Mouse (Mus musculus) heart, postnatal 0 days (tissue): ENCODE data around the gene Trappc1. TPM values are rescaled to one million over a fixed set of nuclear protein-coding genes. Genes with fewer than 3 reads are reported as not detected.

Experiments
- ATAC-seq: fragments of 200-750 bp; cut with Nextera tagmentation; 2 replicates; pipeline ENCODE4 v1.8.0; 2017; ENCODE audit warnings: low read depth, moderate number of reproducible peaks, moderate library complexity; ENCODE audit not compliant: insufficient read depth
- DNase-seq: peaks from one replicate; pipeline ENCODE4 v3.0.0-alpha.2; 2016; ENCODE audit warnings: low spot score
- H3K27ac ChIP-seq: fragments of 300-500 bp; sonication (generic); 2 replicates; pipeline ENCODE4 v1.5.1; 2014; ENCODE audit warnings: low read depth, mild to moderate bottlenecking
- H3K27me3 ChIP-seq: fragments of 300-500 bp; sonication (generic); 2 replicates; pipeline ENCODE4 v1.6.1; 2014; ENCODE audit warnings: low read length, mixed read lengths; ENCODE audit not compliant: control insufficient read depth, insufficient read depth
- H3K36me3 ChIP-seq: fragments of 300-500 bp; sonication (generic); replicated peaks from 2 replicates; pipeline ENCODE4 v1.6.1; 2014; ENCODE audit warnings: low read length, mixed read lengths; ENCODE audit not compliant: control insufficient read depth, insufficient read depth
- H3K4me1 ChIP-seq: fragments of 300-500 bp; sonication (generic); 2 replicates; pipeline ENCODE4 v1.6.1; 2014; ENCODE audit warnings: antibody characterized with exemption; ENCODE audit not compliant: control insufficient read depth, insufficient read depth
- H3K4me2 ChIP-seq: fragments of 300-500 bp; sonication (generic); 2 replicates; pipeline ENCODE4 v1.6.1; 2014; ENCODE audit warnings: low read depth, mild to moderate bottlenecking, low read length, moderate library complexity
- H3K4me3 ChIP-seq: fragments of 300-500 bp; sonication (generic); 2 replicates; pipeline ENCODE4 v1.5.1; 2014; ENCODE audit warnings: low read depth, low read length
- H3K9ac ChIP-seq: fragments of 300-500 bp; sonication (generic); replicated peaks from 2 replicates; pipeline ENCODE4 v1.6.1; 2014; ENCODE audit warnings: low read depth, low read length, mixed read lengths
- H3K9me3 ChIP-seq: fragments of 300-500 bp; sonication (generic); replicated peaks from 2 replicates; pipeline ENCODE4 v1.6.1; 2016; ENCODE audit warnings: low read length; ENCODE audit not compliant: control insufficient read depth
- CTCF ChIP-seq: IDR thresholded peaks from 2 replicates; pipeline ENCODE4 v1.5.1; 2016; ENCODE audit warnings: antibody characterized with exemption, control low read depth, low read depth
- EP300 ChIP-seq: IDR thresholded peaks from 2 replicates; pipeline ENCODE4 v1.6.1; 2016; ENCODE audit warnings: antibody characterized with exemption, low read depth
- WGBS: fragments of 180-500 bp; shearing (Covaris S2); extraction: QIAGEN DNeasy Blood & Tissue Kit; methylation state at CpG from one replicate; pipeline ENCODE4 v1.1.7; 2014; 5-methylcytosine and 5-hydroxymethylcytosine counted together
- polyA plus RNA-seq: library from polyadenylated mRNA; unstranded; fragments of >200 nt; fragmentation: Nextera tagmentation; extraction: Ambion mirVana; gene quantifications from 2 replicates; pipeline ENCODE4 v1.2.1, GENCODE M21; 2015
- total RNA-seq: library from RNA; depleted of rRNA; stranded (reverse); fragments of >200 nt; gene quantifications from 2 replicates; pipeline ENCODE4 v1.2.3, GENCODE M21; 2014; ENCODE audit warnings: low replicate concordance

The Trappc1 gene
- total and polyA plus RNA-seq, 2 experiments from 2014 or later: 180 to 240 TPM

DNA sequence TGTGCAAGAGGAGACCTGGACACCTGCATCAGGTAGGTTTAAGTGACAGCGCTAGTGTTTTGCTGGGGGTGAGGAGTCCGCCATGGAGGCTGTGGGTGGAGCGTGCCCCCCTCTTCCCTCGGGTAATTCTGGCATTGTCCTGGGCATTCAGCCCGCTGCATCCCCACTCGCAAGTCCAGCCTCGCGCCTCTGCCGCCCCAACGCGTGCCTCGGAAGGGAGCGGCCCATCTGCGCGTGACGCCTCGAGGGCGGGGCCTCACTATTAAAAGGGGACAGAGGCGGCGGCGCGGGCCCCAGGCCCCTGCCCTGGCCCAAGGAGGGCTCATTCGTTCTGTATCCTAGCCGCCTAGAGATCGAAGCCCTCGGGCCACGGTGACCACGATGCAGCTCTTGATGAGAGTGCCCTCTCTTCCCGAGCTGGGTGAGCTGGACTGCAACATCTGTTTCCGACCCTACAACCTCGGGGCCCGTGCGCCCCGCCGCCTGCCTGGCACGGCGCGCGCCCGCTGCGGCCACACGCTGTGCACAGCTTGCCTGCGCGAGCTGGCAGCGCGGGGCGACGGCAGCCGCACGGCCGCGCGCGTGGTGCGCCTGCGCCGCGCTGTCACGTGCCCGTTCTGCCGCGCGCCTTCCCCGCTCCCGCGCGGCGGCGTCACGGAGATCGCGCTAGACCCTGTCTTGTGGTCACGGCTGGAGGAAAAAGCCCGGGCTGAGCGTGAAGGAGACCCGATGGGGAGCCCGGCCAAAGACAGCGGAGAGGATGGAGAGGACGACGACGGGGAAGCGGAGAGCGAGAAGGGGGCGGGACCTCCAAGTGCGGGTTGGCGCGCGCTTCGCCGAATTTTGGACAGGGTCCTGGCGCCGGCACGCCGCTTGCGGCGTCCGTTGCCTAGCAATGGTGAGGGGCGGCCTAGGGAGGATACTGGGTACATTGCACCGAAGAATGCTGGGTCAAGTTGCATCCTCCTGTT is 16.7 kb downstream of the Trappc1 start, which contains the start of gene Rnf227:
TSS of gene Rnf227 (plus strand) at position 301 of the 971 bp plus-strand sequence.
- TF ChIP-seq CTCF (no peak), EP300 (no peak)
- H3K4me1 ChIP-seq: peaks cover 9% of the 10 kb centered on the region
- no peak within 1 kb of the TSS for H3K9ac ChIP-seq
- peaks cover 14% of the 10 kb centered on the region for H3K36me3 ChIP-seq
- ATAC-seq (peak; percentile 77), DNase-seq (no peak)
- H3K4me3 ChIP-seq: peak within 1 kb of the TSS; percentile 38
- H3K4me2 ChIP-seq: peak within 1 kb of the TSS; percentile 64
- no peak within 1 kb of the TSS for H3K27ac ChIP-seq
- WGBS: 2% methylated on average over 90 of the region's 99 CpGs
- H3K9me3 ChIP-seq: peaks cover 5% of the 10 kb centered on the region; the same call in 1 of the 2 replicates
- H3K27me3 ChIP-seq: peaks cover 13% of the 10 kb centered on the region; the same call in 1 of the 2 replicates

DNA sequence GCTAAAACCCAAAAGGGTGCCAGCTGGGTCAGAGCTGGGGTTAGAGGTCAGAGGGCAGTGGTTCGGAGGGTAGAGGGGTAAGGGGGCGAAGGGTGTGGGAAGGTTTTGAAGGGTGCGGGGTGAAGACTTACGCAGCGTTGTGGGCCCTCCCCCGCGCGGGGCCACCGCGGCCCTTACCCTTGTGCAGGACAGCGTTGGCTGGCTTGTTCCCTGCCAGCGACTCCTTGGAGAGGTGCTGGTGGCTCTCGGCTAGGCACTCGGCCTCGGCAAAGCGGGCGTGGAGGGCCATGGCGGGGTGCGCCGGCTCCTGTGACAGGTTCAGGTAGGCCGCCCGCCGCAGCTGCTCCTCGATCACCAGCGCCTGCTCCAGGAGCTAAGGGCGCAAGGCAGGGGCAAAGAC is 22.7 kb downstream of the Trappc1 start:
- Histone ChIP-seq H3K27me3 (no peaks in the 10 kb centered on the region), H3K27ac (no peak overlapping the region), H3K4me3 (no peak overlapping the region), H3K9me3 (no peaks in the 10 kb centered on the region), H3K36me3 (peaks cover 62% of the 10 kb centered on the region), H3K4me1 (no peaks in the 10 kb centered on the region), H3K9ac (no peak overlapping the region), H3K4me2 (no peak overlapping the region)
- ATAC-seq: no peak
- TF ChIP-seq CTCF (no peak), EP300 (no peak)
- no peak for DNase-seq
- 88% methylated on average over 26 of the region's 26 CpGs for WGBS

DNA sequence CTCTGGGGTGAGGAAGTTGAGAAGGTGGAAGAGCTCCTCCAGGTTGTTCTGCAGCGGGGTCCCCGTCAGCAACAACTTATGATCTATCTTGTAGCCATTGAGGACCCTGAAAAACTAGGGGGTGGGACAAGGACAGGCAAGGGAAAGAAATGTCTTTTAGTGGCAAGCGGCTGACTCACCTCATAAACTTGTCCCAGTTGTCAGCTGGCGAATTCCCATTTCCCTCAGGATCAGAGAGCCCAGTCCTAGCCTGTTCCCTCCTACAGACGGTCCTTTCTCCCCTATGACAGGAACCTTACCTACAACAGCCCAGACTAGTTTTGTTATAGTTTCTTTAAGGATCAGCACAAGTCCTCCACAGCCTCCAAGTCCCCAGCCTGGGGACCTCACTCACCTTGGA is 32.8 kb downstream of the Trappc1 start:
- Histone ChIP-seq H3K9me3 (no peaks in the 10 kb centered on the region), H3K4me1 (no peaks in the 10 kb centered on the region), H3K27ac (no peak overlapping the region), H3K4me2 (no peak overlapping the region), H3K4me3 (no peak overlapping the region), H3K9ac (no peak overlapping the region), H3K27me3 (no peaks in the 10 kb centered on the region), H3K36me3 (peaks cover 91% of the 10 kb centered on the region)
- DNase-seq: no peak
- 85% methylated on average over 5 of the region's 5 CpGs for WGBS
- TF ChIP-seq CTCF (no peak), EP300 (no peak)
- ATAC-seq: no peak

DNA sequence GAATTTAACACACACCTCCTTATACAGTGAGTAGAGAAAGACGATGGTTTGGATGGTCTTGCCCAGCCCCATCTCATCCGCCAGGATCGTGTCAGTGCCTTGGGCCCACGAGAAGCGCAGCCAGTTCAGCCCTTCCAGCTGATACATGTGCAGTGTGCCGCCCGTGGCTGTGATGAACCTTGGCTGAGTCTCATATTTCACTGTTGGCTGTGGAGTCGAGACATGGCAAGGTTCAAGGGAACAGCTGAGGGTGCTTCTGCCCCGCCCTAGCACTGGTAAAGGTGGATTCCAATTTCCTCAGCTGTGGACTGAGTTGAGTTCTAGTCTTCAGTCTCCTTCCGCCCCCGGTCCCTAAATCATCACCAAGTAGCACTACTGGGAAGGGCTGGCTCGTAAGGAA is 33.9 kb downstream of the Trappc1 start:
- peaks cover 86% of the 10 kb centered on the region for H3K36me3 ChIP-seq

DNA sequence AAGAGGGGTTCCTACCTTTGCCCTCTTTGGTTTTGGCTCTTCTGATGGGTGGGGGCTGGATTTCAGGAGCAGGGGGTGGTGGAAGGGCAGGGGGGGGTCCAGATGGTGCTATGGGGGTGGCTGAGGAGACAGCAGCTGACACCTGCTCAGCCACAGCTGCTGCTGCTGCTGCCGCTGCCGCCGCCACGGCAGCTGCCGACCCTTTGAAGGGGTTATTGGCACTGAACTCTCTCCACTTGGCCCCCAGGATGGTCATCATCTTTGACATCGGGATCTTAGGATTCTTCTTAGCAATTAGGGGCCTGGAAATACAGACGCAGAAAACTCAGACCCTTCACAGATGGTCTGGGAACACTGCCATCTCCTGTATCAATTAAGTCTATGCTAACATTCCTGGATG is 38.2 kb downstream of the Trappc1 start:
- Histone ChIP-seq H3K36me3 (peaks cover 55% of the 10 kb centered on the region), H3K9ac (no peak overlapping the region), H3K4me3 (no peak overlapping the region), H3K27me3 (no peaks in the 10 kb centered on the region), H3K4me2 (no peak overlapping the region), H3K4me1 (peaks cover 29% of the 10 kb centered on the region), H3K9me3 (no peaks in the 10 kb centered on the region), H3K27ac (no peak overlapping the region)
- DNase-seq: no peak
- no peak for ATAC-seq
- no peak for TF ChIP-seq EP300
- no peak for TF ChIP-seq CTCF
- WGBS: 78% methylated on average over 7 of the region's 7 CpGs

More for the DNA sequence above, 33.9 kb downstream of the Trappc1 start:
- DNase-seq: no peak
- Histone ChIP-seq H3K4me1 (no peaks in the 10 kb centered on the region), H3K9me3 (no peaks in the 10 kb centered on the region), H3K4me2 (no peak overlapping the region), H3K27me3 (no peaks in the 10 kb centered on the region), H3K9ac (no peak overlapping the region), H3K27ac (no peak overlapping the region), H3K4me3 (no peak overlapping the region)
- TF ChIP-seq EP300 (no peak), CTCF (no peak)
- WGBS: 90% methylated on average over 12 of the region's 12 CpGs
- ATAC-seq: no peak
